Mouse (Mus musculus) monocyte, adult 2 months (primary cell): Measurements from ENCODE around the gene Llph.

Experiments
- DNase-seq, 2 experiments: peaks; one replicate each; pipeline ENCODE4 v3.0.0; 2022; ENCODE audit warnings: low spot score in 2 of 2, low read depth in 1 of 2

Gene Llph

DNA sequence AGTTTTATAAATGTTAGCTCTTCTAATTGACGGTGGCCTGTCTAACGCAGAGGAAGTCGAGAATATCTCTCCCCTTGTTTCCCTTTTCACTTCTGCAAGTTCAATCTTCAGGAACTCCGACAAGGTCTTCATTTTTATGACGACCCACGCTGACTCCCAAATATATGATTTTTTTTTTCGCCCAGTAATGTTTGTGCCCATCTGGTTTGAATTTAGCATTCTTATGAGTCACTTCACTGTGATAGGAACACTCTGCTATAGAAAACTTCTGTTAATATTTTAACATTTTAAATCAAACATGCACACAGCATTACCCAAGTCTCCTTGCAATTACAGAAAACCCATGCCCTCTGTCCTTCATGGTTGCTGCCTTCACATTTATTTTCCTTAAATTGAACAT lies 46.5 kb downstream of the Llph start:
- no peak for DNase-seq

DNA sequence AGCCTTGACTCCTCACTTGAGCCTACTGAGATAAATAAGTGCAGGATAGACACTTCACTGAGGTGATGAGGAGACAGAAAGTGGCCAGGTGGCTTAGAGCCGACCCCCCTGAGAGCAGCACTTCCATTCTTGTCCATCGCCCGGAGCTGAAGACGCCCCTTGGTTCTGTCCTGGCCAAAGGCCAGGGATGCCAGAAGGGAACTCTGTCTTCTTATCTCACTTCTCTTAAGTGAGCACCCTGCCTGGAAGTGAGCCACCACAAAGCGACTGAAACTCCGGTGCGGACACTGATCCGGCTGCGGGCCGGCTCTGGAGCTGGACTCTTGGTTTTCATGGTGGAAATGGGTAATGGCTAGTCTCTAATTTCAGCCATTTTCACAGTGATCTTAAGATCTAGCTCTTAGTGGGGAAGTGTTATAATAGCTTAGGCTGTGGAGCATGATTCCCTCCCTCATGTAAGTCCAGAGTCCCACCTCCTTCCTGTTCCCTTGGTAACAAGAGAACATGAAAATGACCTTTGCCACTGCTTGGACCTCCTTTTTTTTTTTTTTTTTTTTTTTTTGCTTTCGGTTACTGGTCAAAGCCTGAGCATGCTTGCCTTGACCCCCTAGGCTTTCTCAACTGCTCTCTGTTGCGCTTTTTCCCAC lies 52.7 kb downstream of the Llph start:
- no peak for DNase-seq

GRCm38 (mm10) chr10:120280375-120280774 lies 53.5 kb downstream of the Llph start:
- DNase-seq: no peak

DNA sequence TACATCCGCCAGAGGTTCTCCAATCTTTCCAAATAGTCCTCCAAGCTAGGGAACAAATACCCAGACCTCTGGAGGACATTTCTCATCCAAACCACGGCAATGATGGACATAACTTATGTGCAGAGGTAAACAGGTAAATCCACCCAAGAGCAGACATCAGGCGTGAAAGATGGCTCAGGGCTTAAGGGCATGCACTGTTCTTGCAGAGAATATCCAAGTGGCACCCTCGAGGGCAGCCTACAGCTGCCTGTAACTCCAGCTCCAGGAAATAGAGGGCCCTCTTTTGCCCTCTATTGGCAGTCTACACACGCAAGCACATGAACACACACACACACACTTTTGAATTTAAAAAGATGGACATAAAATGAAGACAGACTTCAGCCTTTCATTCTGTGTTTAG lies 54.8 kb downstream of the Llph start:
- no peak for DNase-seq
